In genomic region chr1:172326684-172327083, GRCm38 (mm10) we compare ENCODE assay signal across 8 mouse cellular contexts. TPM values are rescaled to one million over a fixed set of nuclear protein-coding genes. Genes with fewer than 3 reads are reported as not detected.
DNase-seq lines count a peak whose midpoint lies in the region; ATAC-seq and TF ChIP-seq lines count a peak whose summit lies in the region.

No protein-coding gene starts in this region.

- 62% methylated on average over 11 of the region's 11 CpGs for WGBS in embryonic facial prominence, embryonic 12.5 days

- H3K4me3 ChIP-seq in layer of hippocampus, adult 2 months = peak overlapping the region; percentile 72
- peak overlapping the region; percentile 46 for H3K4me3 ChIP-seq in embryonic facial prominence, embryonic 12.5 days

- H3K4me1 ChIP-seq in embryonic facial prominence, embryonic 12.5 days = no peaks in the 10 kb centered on the region

- no peak overlapping the region for H3K9ac ChIP-seq in embryonic facial prominence, embryonic 12.5 days

- H3K4me2 ChIP-seq in embryonic facial prominence, embryonic 12.5 days (replicated peaks) = peak overlapping the region; percentile 81

- no peak for ATAC-seq in embryonic facial prominence, embryonic 12.5 days (ENCODE audit: insufficient number of reproducible peaks, insufficient read depth, low FRiP score, low TSS enrichment)

- no peak for DNase-seq in layer of hippocampus, adult 2 months (ENCODE audit: low spot score in 2 of 2)
- DNase-seq in layer of hippocampus, adult 11-12 months (ENCODE audit: low spot score) = no peak
- DNase-seq in induced T-regulatory cell, adult 2 months (ENCODE audit: low read depth) = peak; percentile 35
- peak; percentile 17 for DNase-seq in naive thymus-derived CD4-positive, alpha-beta T cell, adult 2 months (ENCODE audit: low read depth)
- DNase-seq in spleen, postnatal 4 days (ENCODE audit: low spot score in 2 of 2) = no peak
- DNase-seq in right cerebral cortex, postnatal 10 days (ENCODE audit: low spot score in 2 of 2) = no peak
- no peak for DNase-seq in layer of hippocampus, postnatal 36 days

- H3K27ac ChIP-seq in layer of hippocampus, adult 2 months = peak overlapping the region; percentile 90; the same call in 1 of the 2 replicates
- no peak overlapping the region for H3K27ac ChIP-seq in embryonic facial prominence, embryonic 12.5 days

- TF ChIP-seq CTCF in layer of hippocampus, adult 2 months (conservative IDR thresholded peaks at IDR 0.05) = no peak; the same call in 1 of the 2 replicates

- peaks cover 58% of the 10 kb centered on the region for H3K27me3 ChIP-seq in embryonic facial prominence, embryonic 12.5 days

- H3K36me3 ChIP-seq in embryonic facial prominence, embryonic 12.5 days = no peaks in the 10 kb centered on the region

- no peaks in the 10 kb centered on the region for H3K9me3 ChIP-seq in embryonic facial prominence, embryonic 12.5 days

RNA-seq across cellular contexts. Expression of gene Kcnj9, which starts 2.4 kb away (rescaled TPM):
- 10 to 100 TPM; 67.2 to 69.2 TPM for total RNA-seq in layer of hippocampus, adult 2 months (2021)
- 0.15 and 0.22 TPM in 2 replicates for polyA plus RNA-seq in embryonic facial prominence, embryonic 12.5 days (2016; fragmentation: Nextera tagmentation; extraction: Ambion mirVana)
- 10 to 100 TPM; 63.6 to 66.8 TPM for total RNA-seq in layer of hippocampus, postnatal 36 days (2021)

RNA-seq across cellular contexts. Expression of gene Kcnj10, which starts 14.3 kb away (rescaled TPM):
- total RNA-seq in layer of hippocampus, adult 2 months (2021) = 10 to 100 TPM; 83.2 to 91.6 TPM
- polyA plus RNA-seq in embryonic facial prominence, embryonic 12.5 days (2016; fragmentation: Nextera tagmentation; extraction: Ambion mirVana) = 0.06 and 0.08 TPM in 2 replicates
- 10 to 100 TPM; 89.3 to 94.4 TPM for total RNA-seq in layer of hippocampus, postnatal 36 days (2021)

RNA-seq across cellular contexts. Expression of gene Atp1a2, which starts 28.8 kb away (rescaled TPM):
- total RNA-seq in layer of hippocampus, adult 2 months (2021) = 100 to 1,000 TPM; 585 to 600 TPM
- 4.5 and 4.7 TPM in 2 replicates for polyA plus RNA-seq in embryonic facial prominence, embryonic 12.5 days (2016; fragmentation: Nextera tagmentation; extraction: Ambion mirVana)
- 100 to 1,000 TPM; 577 to 614 TPM for total RNA-seq in layer of hippocampus, postnatal 36 days (2021)

RNA-seq across cellular contexts. Expression of gene Pigm, which starts 49.7 kb away (rescaled TPM):
- 1 to 10 TPM; 8.3 to 9.2 TPM for total RNA-seq in layer of hippocampus, adult 2 months (2021)
- polyA plus RNA-seq in embryonic facial prominence, embryonic 12.5 days (2016; fragmentation: Nextera tagmentation; extraction: Ambion mirVana) = 9.9 and 10.3 TPM in 2 replicates
- 1 to 10 TPM; 9.1 TPM for total RNA-seq in layer of hippocampus, postnatal 36 days (2021)

Comparison
In these comparisons a context has a peak if more than half of its experiments do, and no peak if none do; other contexts are left out.
1. DNase-seq: peak in induced T-regulatory cell, adult 2 months (single experiment) and naive thymus-derived CD4-positive, alpha-beta T cell, adult 2 months (single experiment); none in layer of hippocampus, adult 2 months (0 of 2), layer of hippocampus, adult 11-12 months (single experiment), spleen, postnatal 4 days (0 of 2), right cerebral cortex, postnatal 10 days (0 of 2) and layer of hippocampus, postnatal 36 days (0 of 2).